Comparison of ENCODE assay signal across 24 mouse cellular contexts in genomic region chr5:112037080-112037479, GRCm38 (mm10).
"Had no signal": no experiment of that assay in that cellular context is flagged by ENCODE, and none has a peak within 500 bp of the region (broad histone marks: within the 10 kb centered on the region; RNA-seq: fewer than 3 reads in every experiment).

No protein-coding gene starts in this region.

- H3K27me3 ChIP-seq: hindbrain, embryonic 12.5 days; intestine, embryonic 15.5 days; liver, embryonic 13.5 days; liver, embryonic 15.5 days had no signal

- H3K4me1 ChIP-seq: heart, embryonic 12.5 days; liver, embryonic 13.5 days; liver, embryonic 15.5 days had no signal

- H3K4me3 ChIP-seq: gastrocnemius, adult 2 months; heart, embryonic 10.5 days; heart, embryonic 12.5 days; hindbrain, embryonic 10.5 days; hindbrain, embryonic 12.5 days; intestine, embryonic 15.5 days; layer of hippocampus, adult 2 months; left cerebral cortex, adult 2 months; limb, embryonic 10.5 days; limb, embryonic 12.5 days; liver, embryonic 13.5 days; liver, embryonic 15.5 days had no signal

- H3K9ac ChIP-seq: heart, embryonic 12.5 days; hindbrain, embryonic 12.5 days; hindbrain, embryonic 14.5 days; intestine, embryonic 15.5 days; limb, embryonic 12.5 days; liver, embryonic 13.5 days; liver, embryonic 15.5 days had no signal

- DNase-seq: gastrocnemius, adult 2 months; gastrocnemius, postnatal 10 days; gastrocnemius, postnatal 25 days; heart, adult 18-20 months; heart, postnatal 10 days; heart, postnatal 4 days; kidney, adult 9 months; liver; liver, embryonic 13.5 days had no signal

- H3K4me2 ChIP-seq: heart, embryonic 12.5 days; hindbrain, embryonic 12.5 days; hindbrain, embryonic 14.5 days; intestine, embryonic 15.5 days; limb, embryonic 12.5 days; liver, embryonic 11.5 days; liver, embryonic 13.5 days; liver, embryonic 15.5 days had no signal

- ATAC-seq: hindbrain, embryonic 16.5 days; inflammation-experienced regulatory T-cells, adult 6 months; intestine, embryonic 15.5 days; intestine, postnatal 0 days had no signal

- H3K27ac ChIP-seq: gastrocnemius, adult 2 months; heart, embryonic 10.5 days; hindbrain, embryonic 10.5 days; hindbrain, embryonic 12.5 days; hindbrain, embryonic 14.5 days; intestine, embryonic 15.5 days; layer of hippocampus, adult 2 months; left cerebral cortex, adult 2 months; limb, embryonic 10.5 days; limb, embryonic 12.5 days; liver, embryonic 13.5 days; liver, embryonic 15.5 days had no signal

- H3K9me3 ChIP-seq: heart, embryonic 10.5 days; heart, embryonic 12.5 days; hindbrain, embryonic 10.5 days; hindbrain, embryonic 12.5 days; intestine, embryonic 15.5 days; limb, embryonic 10.5 days; limb, embryonic 12.5 days; liver, embryonic 13.5 days; liver, embryonic 15.5 days had no signal

- H3K36me3 ChIP-seq: heart, embryonic 10.5 days; heart, embryonic 12.5 days; hindbrain, embryonic 10.5 days; hindbrain, embryonic 12.5 days; intestine, embryonic 15.5 days; limb, embryonic 10.5 days; limb, embryonic 12.5 days; liver, embryonic 13.5 days; liver, embryonic 15.5 days had no signal
